Mouse (Mus musculus): Measurements from ENCODE around the gene Rnf6.

DNA sequence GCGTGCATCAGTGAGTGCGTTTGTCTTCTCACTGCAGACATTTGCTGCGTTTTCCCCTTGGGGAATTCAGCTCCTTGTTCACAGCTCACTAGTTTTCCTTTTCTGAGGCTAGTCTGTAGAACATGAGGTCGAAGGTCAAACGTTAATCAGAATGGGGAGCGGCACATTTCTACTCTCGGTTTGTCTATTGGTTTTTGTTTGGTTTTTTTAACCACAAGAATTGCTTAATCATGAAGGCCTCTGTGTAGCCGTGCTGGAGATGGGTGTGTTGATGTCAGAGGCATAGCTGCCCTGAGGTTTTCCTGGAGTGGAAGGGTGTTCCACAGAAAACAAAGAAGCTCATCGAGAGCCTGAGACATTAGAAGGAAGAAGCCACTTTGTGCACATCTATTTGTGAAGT, 49.2 kb upstream of the Rnf6 start:
- TF ChIP-seq CTCF (conservative IDR thresholded peaks at IDR 0.05; ENCODE audit: low read length) (no peak), NANOG (IDR thresholded peaks at IDR 0.05; ENCODE audit: borderline replicate concordance, low read length) (no peak), POU5F1 (IDR thresholded peaks at IDR 0.05; ENCODE audit: borderline replicate concordance, low read length) (no peak)

Data from E14TG2a.4 (cell line).